Mouse (Mus musculus) spleen, embryonic (tissue): ENCODE measurements around the gene Epb41l3.

Source experiments
- CTCF ChIA-PET: fragments of 350-600 bp; sonication (Branson Sonifier 250); formaldehyde crosslinking; loops from one replicate; lab custom pipeline; 2022; lab: Charles Lee

Gene Epb41l3

DNA sequence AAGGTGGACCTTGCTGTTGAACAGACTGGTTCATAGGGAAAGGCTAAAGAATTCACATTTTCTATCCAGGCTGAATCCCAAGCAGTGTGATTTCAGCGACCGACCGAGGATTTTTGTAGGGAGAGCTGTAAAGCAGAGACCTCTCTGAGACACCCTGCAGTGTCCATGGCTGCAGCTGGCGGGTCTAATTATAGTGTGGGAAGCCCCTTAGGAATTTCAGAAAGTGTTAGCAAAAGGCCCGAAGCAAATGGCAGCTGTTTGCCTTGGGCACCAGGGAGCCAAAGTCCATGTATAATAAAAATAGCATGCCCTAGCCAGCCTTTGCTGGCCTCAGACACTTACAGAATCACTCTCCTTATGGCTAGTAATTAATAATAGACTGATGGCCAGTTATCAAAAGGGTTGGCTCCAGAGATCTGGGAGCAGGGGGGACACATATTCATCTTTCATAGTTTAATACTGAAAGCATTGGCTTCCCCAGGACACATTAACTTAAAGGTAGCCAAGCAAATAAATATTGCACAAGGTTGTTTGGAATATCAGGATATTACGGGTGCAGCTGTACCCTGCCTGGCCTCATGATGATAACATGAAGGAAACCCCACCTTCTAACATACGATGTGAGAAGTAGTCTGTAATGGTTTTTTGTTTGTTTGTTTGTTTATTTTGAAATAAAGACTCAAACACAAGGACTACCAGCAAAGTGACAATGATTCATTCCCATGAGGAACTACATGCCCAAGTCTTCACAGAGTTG, 106.3 kb downstream of the Epb41l3 start:
- CTCF ChIA-PET: no interaction called here

DNA sequence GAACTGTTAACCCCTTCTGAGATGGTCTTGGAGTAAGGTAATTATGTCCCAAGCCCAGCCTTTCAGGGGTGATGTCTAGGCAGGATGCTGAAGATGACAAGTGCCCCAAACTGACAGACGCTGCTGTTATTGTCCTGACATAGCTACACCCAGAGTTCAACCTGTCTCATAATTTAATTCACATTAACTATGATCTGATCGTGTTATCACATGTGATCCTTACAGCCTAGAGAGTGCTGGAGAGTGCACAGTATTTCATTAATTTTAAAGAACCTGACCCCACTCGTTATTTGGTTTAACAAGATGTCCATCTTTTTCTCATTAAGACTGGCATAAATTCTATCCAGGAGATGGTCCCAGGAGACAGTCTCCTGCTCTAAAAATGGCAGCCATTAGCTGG, 112.3 kb downstream of the Epb41l3 start:
- CTCF ChIA-PET: no interaction called here

DNA sequence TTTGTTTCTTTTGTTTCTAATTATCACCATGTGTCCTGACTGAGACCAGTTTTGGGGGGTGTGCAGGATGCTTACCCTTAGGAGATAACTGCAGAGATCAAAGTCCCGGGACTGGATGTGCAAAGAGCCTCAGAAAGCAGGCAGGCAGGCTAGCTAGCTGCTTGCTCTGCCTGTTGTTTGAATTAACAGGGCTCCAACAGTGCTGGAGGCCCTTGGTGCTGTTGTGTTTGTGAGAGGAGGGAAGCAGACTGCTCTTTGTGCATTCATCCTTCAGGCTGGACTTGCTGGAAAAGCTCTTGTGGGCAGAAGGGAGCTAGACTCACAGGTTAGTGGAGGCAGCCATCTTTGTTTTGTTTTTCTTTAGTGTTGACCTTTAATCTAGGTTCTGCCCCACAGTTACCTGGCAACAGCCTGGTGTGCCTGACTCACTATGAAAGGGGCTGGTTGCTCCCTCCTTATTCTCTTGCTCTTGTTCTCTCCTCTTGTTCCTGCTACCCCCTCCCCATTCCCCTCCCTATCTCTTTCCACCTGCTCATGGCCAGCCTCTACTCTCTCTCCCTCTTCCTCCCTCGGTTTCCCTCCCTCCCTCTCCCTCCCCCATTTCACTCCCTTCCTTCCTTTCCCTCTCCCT, 117.5 kb downstream of the Epb41l3 start:
- CTCF ChIA-PET: no interaction called here

DNA sequence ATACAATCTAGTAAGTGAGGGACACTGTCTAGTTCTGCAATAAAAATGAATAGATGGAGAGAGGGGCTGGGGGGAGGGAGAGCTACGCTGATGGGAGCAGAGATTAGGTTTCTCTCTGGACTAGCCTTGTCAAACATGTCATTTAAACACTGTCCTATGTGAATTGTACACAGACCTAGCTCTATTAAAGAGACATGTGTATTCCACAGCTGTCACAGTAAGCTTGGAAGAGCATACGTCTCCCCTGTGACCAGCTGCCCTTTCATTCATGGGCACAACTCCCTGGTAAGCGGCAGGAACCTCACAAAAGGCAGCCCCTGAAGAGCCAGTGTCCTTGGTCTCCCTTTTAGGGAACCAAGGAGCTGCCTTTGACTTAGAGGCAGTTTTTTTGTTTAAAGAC, 119.1 kb downstream of the Epb41l3 start:
- CTCF ChIA-PET: no interaction called here

DNA sequence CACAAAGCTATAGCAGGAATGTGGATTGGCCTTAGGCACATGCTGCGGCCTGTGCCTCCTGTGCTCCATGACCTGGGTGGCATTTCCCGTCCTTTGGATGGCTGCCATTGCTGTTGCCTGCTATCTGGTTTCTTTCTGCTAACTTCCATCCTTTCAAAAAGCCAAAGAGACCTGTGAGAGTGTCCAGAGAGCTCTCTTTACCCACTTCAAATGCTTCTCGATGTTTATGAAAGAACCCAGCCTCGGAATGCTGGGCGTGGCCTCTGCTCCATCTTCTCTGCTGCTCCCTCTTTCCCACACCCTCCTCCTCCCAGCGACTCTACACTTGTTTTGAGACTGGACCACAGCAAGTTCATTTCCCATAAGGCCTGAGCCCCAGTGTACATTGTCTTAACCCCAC, 120.3 kb downstream of the Epb41l3 start:
- CTCF ChIA-PET: no interaction called here

DNA sequence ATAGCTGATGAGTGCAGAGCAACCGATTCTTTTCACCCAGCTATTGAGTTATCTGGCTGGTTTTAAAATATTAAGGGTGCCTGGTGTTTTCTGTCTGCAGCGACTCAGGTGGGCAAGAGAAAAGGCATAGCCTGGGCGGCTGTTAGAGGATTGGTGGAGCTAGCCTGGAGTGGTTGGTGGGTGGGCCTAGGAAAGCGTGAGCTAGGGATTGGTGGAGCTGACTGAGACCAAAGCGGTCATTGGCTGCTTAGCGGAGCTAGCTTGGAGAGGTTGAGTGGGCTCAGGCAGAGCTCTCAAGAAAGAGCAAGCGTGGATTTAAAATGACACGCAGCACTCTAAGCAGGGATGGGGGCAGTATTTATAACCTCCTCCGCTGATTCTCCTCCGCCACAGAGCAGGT, 121.2 kb downstream of the Epb41l3 start:
- CTCF ChIA-PET: no interaction called here

DNA sequence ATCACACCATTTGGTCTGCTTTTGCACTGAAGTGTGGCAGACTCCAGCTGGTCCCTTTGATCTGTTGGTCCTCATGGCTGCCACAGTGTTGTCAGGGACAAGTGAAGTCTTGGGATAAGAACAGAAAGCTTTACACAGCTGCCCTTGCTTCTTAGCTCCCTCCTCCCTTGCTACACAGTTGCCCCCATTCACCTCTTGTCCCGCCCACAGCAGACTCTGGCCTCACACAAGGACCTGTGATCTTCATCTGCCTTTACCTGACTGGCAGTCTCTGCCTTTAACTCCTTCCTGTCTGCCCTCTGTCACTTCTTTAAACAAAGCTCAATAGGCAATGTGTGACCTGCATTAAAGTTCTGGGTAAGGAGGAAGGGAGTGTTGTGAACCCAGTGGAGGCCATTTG, 123.3 kb downstream of the Epb41l3 start:
- CTCF ChIA-PET: no interaction called here

DNA sequence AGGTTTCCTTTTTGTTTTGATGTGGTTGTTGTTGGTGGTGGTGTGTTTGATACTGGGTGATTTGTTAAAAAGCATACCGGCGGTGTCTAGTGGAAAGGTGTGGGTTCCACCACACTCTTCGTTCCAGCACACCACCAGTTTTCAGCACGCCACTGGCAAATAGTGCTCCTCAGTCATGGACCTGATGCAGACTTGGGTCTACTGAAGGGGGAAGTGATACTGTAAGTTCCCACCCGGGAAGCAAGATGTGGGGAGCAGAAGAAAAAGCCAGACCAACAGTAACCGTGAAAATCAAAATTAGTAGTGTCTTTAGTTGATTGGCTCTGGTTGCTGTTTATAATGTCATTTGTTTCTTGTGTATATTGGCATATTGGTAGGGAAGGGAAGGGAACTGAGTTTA, 124.3 kb downstream of the Epb41l3 start:
- CTCF ChIA-PET: no interaction called here

DNA sequence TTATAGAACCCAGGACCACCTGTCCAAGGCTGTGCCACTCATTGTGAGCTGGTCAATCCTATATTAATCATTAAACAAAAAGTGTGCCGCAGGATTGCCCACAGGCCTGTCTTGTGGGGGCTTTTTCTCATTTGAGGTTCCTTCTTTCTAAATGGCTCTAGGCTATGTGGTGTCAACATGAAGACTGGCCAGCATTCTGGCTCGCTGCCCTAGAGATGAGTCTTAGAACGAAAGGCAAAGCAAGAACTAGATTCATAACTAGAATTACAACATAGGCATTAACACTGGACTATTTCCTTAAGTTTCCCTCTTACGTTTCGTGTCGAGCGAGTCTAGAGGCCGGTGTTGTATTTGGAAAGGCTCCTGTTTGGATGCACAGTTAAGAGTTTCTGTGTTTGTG, 125.5 kb downstream of the Epb41l3 start:
- CTCF ChIA-PET: no interaction called here

DNA sequence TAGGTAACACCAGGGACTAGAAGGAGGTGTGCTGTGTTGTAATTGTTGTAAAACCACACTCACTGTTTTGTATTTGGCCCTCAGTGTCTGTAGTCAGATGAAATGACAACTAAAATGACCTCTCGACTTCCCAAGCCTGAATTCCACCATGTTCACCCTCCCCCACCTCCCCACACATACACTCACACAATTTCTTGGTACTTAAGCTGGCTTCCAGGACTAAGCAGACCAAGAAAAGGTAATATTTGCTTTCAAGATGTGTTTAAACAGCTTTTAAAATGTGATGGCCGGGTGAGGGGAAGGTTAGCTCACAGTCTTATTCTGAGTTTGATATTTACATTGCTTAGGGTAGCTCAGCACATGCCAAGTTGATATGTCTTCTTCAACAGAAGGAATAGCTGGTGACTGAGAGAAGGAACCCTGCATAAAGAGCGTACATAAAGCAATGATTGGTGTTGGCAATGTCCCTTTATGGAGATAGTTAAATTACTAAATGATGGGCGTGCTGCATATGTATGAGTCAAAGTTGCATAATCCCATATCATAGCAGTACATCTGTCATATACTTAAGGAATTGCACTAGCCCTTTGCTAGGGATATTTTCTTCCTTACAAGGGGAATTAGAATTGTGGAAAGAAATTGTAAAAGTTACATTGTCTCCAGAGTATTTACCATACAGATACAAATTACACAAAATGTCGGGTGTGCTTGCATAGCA, 130.0 kb downstream of the Epb41l3 start:
- CTCF ChIA-PET: no interaction called here

DNA sequence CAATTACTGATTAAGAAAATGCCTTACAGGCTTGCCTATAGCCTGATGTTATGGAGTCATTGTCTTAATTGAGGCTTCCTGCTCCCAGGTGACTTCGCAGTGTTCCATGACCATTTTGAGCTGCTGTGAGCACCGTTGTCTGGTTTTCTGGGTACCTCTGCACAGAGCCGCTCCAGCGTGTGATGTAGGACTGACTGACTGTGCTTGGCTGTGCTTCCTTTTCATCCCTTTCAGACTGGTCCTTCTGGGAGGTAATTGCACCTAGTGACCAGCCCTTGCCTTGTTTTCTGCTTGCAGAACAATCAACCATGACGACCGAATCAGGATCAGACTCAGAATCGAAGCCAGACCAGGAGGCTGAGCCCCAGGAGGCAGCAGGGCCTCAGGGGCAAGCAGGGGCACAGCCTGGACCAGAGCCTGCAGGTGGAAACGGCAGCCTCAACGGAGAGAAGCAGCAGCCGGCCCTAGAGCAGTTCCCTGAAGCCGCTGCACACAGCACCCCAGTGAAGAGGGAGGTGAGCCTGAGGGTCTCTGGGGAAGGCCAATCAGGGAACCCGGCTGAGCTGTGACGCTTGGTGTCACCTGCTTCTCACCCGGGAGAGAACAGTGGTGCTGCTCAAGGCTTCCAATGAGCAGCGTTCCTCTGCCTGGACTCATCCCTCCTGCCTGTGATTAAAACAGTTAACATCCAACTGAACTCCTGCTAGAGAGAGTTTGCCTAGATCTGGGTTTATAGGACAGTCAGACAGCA, 132.3 kb downstream of the Epb41l3 start:
- CTCF ChIA-PET: no interaction called here

DNA sequence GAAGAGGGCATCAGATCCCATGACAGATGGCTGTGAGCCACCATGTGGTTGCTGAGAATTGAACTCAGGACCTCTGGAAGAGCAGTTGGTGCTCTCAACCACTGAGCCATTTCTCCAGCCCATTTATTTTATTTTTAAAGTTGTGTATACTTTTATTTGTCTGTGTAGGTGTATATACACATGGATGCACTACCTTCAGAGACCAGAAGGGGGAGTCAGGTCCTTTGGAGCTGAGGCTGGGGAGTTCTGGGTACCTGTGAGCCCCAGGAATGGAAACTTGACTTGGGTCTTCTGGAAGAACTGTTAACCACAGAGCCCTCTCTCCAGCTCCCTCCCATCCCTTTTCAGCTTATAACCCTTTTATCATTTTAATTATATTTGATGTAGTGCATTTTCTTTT, 135.6 kb downstream of the Epb41l3 start:
- CTCF ChIA-PET: no interaction called here

DNA sequence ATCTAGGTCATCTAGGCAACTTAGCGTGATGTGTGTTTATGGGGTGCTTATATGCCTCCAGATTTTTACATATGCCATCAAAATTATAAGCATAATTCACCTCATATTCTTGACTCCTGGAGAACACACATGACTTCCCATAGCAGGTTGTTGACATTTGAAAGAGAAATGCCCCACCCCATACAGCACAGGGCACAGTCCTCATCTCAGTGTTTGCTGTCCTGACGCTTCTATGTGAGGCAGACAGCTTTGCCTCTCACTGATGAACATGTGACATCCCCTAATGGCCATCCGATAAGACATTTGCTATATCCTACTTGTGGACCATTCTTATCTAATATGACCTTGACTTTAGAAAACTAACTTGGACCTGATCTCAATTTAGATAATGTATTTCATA, 140.6 kb downstream of the Epb41l3 start:
- CTCF ChIA-PET: no interaction called here

DNA sequence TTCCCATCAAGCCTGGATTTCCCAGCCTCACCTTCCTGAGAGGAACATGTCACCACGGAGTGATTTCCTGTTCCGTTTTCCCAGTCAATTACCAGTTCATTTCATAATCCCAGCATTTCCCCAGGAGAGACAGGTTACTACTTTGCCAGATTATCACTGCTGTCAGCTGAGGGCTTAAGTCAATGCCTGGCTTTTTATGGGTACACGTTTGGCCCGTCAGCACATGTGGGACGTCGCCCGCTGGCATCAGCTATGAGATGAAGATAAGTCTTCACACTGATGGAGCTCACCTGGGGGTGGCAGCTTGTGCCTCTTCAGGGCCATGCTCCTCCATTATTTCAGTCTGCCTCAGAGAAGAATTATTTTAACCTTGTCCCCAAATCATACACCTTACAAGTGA, 145.4 kb downstream of the Epb41l3 start:
- CTCF ChIA-PET: no interaction called here

DNA sequence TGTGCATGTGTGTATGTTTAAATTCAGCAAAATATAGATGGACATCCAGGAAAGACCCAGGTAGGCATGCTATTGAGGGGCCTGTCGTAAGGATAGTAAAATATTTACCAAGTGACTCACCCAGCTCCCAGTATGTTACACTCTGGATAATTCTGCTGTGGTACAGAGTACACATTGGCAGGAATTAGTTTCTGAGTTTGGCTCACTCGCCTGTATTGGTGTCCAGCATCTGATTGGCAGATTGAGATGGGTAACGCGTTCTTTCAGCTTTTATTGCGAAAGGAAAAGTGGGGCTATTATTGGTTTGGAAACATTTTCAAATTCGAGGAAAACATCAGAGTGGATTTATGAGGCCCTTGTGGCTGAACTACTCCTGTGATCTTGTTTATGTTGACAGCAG, 145.9 kb downstream of the Epb41l3 start:
- CTCF ChIA-PET: no interaction called here

DNA sequence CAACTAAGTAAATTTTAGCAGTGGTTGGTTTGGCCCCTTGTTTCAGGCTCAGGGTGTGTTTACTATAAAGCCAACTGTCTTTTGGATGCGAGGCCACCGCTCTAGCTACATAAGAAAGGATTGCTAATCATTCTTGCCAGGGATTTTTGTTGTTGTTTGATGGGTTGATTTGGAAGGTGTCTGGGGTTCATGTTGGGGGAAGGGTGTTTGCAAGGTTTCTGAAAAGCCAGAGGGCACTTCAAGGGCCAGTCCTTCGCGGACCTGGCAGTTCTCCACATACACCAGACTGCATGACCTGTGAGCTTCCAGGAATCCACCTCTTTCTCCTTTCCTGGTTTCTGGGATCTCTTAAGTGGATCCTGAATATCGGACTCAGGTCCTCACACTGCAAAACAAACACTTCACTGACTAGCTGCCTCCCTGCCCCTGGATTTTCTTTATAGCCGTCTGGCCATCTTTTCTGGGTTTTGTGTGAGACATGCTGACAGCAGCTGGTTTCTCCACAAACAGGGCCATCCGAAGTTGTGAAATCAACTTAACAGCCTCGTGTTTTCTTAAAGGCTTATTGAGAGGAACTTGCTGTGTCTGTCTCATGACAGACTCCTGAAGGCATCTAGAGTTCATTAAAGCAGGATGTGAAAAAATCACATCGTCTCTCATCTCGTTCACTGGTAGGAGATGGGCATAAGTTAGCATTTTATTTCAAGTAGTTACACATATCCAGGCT, 146.6 kb downstream of the Epb41l3 start:
- CTCF ChIA-PET: no interaction called here

DNA sequence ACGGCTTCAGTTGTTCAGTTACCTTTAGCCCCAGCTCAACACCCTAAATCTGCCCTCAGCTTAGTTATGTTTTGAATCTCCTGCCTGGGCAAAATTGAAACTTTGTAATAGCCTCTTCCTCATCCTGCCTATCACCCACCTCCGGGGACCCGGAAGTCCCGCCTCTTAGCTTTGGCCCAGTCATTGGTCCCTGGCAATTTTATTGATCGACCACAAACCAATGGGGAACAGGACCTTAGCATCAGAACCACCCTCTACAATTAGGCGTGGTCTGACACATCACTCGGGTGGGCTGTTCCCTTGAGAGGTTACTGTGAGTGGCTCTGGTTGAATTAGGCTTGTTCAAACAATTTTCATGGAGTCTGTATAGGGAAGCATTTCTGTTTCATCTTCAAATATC, 150.5 kb downstream of the Epb41l3 start:
- CTCF ChIA-PET: no interaction called here

DNA sequence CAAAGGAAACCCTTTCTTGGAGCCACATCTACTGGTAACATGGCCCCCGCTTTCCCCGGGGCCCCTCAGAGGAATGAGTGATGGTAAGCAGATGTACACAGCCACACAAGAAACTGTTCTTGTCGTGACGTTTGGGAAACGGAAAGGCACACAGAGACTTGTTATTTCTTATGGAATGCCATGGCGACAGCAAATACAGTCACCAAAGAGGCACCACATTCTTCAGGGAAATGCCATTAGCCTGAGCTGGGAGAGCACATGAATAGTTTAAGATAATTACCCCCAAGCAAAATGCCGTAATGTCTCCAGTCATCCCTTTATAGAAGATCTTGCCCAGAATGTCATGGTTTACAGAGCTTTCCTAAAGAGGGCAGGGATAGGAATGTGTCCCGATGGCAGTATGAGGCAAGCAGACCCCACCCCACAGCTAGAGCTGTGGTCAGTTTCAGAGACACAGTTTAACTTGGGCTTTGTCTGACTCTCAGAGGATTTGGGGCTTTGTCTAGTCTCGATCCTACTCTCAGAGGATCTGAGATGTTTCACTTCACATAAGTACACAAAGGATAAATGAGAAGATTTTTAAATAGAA, 152.0 kb downstream of the Epb41l3 start:
- CTCF ChIA-PET: interaction anchor here (0.7 kb wide), 1 partner anchor 1989 kb away, joined by 3 read pairs; no protein-coding TSS in a partner anchor

DNA sequence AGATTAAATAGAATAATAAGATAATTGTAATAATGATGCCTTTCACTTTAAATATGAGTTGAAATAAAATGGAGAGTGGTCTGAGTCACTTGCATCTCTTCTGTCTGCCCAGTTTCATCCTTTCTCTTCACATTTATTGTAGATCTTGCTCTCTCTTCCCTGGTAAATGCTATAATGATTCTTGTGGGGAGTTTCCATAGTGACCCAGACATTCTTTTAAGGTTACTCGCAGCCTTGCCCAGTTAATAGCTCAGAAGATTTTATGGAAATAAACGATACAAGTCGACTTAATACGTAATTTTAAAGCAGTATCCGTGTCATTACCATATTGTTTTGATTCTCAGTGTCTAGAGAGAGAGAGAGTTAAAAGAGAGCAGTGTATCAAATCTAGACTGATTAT, 154.0 kb downstream of the Epb41l3 start:
- CTCF ChIA-PET: no interaction called here

DNA sequence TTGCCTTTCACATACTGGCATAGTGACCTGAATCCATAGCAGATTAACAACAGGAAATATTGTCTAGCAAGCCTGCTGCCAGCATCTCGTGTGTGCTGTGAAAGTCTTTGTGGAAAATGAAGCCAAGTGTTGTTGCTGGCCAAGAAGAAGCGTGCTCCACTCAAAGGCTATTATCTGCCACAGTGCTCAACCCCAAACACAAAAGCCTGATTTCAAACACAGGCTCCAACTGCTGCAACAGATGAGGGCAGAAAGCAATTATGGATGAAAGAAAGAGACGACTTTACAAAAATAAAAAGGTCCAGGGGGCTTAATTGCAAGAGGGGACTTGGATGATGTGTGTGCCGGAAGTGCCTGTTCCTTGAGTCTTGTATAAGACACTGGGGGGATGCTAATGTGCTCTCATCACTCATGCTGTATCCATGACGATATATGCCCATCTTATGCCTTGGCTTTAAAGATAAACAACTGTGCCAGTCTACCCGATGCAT, 154.7 kb downstream of the Epb41l3 start:
- CTCF ChIA-PET: no interaction called here

DNA sequence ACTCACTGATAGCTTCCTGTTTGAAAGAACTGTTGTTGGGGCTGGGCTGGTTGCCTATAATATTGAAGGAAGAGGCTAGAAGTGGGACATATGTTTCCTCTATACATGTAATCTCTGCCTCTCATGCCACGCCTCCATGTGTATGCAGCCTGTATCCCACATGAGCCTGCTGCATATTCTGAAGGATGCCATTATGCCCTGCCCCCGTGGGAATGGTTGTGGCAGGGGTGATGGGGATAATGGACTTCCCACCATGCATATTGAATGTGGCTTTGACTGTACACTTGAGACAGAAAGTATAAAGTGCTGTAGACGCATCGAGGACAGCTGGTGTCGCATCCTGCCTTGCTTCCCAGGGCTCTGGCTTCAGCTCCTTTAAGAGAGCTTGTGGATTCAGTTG, 155.9 kb downstream of the Epb41l3 start:
- CTCF ChIA-PET: no interaction called here
